Mouse (Mus musculus) liver, embryonic 15.5 days (tissue): ENCODE measurements around the gene Lysmd4. TPM values are rescaled to one million over a fixed set of nuclear protein-coding genes. Genes with fewer than 3 reads are reported as not detected.

Experiments
- ATAC-seq: fragments of 200-750 bp; cut with Nextera tagmentation; 2 replicates; pipeline ENCODE4 v1.8.0; 2017; ENCODE audit warnings: moderate number of reproducible peaks, mild to moderate bottlenecking, moderate library complexity; ENCODE audit not compliant: insufficient read depth
- H3K27ac ChIP-seq: fragments of 300-500 bp; sonication (generic); replicated peaks from 2 replicates; pipeline ENCODE4 v1.5.1; 2015; ENCODE audit warnings: mild to moderate bottlenecking, inconsistent platforms
- H3K27me3 ChIP-seq: fragments of 300-500 bp; sonication (generic); 2 replicates; pipeline ENCODE4 v1.6.1; 2015; ENCODE audit warnings: mild to moderate bottlenecking, inconsistent platforms
- H3K36me3 ChIP-seq: fragments of 300-500 bp; sonication (generic); replicated peaks from 2 replicates; pipeline ENCODE4 v1.6.1; 2015; ENCODE audit warnings: moderate library complexity, mild to moderate bottlenecking, inconsistent platforms
- H3K4me1 ChIP-seq: fragments of 300-500 bp; sonication (generic); replicated peaks from 2 replicates; pipeline ENCODE4 v1.6.1; 2015; ENCODE audit warnings: inconsistent platforms
- H3K4me2 ChIP-seq: fragments of 300-500 bp; sonication (generic); 2 replicates; pipeline ENCODE4 v1.6.1; 2015; ENCODE audit warnings: moderate library complexity, mild to moderate bottlenecking, inconsistent platforms
- H3K4me3 ChIP-seq: fragments of 300-500 bp; sonication (generic); replicated peaks from 2 replicates; pipeline ENCODE4 v1.5.1; 2015; ENCODE audit warnings: mild to moderate bottlenecking, inconsistent platforms
- H3K9ac ChIP-seq: fragments of 300-500 bp; sonication (generic); 2 replicates; pipeline ENCODE4 v1.6.1; 2015; ENCODE audit warnings: moderate library complexity, mild to moderate bottlenecking, inconsistent platforms
- H3K9me3 ChIP-seq: fragments of 300-500 bp; sonication (generic); replicated peaks from 2 replicates; pipeline ENCODE4 v1.6.1; 2016; ENCODE audit warnings: inconsistent platforms
- WGBS: fragments of 180-500 bp; shearing (Covaris S2); methylation state at CpG from one replicate; pipeline ENCODE4 v1.1.7; 2015; ENCODE audit warnings: mixed read lengths; ENCODE audit not compliant: insufficient replicate concordance; 5-methylcytosine and 5-hydroxymethylcytosine counted together
- polyA plus RNA-seq: library from polyadenylated mRNA; unstranded; fragments of >200 nt; fragmentation: Nextera tagmentation; extraction: Ambion mirVana; gene quantifications from 2 replicates; pipeline ENCODE4 v1.2.1, GENCODE M21; 2015

Gene Lysmd4
- polyA plus RNA-seq, 1 experiment from 2014 or later: 3.2 TPM

DNA sequence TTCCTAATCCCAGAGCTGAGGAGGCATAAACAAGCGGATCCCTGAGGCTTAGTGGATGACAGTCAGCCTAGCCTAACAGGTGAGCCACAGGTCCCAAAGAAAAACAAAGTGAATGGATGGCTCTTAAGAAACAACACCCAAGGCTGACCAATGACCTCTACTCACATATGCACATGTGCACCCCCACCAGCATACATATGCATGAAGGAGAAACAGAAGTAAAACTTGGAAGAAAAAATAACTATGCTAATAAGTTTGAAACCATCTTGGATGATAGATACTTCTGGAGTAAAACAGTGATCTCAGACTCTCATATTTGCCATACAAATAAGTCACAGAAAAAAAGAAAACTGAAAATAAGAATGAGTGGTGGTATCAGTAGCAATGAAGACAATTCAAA is 122.1 kb downstream of the Lysmd4 start:
- Histone ChIP-seq H3K9me3 (no peaks in the 10 kb centered on the region), H3K27me3 (no peaks in the 10 kb centered on the region), H3K36me3 (no peaks in the 10 kb centered on the region), H3K4me2 (no peak overlapping the region), H3K4me3 (no peak overlapping the region), H3K4me1 (0 out of 2 replicates have a peak, but pooled peaks cover 5% of the 10 kb centered on the region), H3K27ac (no peak overlapping the region), H3K9ac (no peak overlapping the region)
- 69% methylated on average over 1 of the region's 1 CpGs for WGBS
- no peak for ATAC-seq

DNA sequence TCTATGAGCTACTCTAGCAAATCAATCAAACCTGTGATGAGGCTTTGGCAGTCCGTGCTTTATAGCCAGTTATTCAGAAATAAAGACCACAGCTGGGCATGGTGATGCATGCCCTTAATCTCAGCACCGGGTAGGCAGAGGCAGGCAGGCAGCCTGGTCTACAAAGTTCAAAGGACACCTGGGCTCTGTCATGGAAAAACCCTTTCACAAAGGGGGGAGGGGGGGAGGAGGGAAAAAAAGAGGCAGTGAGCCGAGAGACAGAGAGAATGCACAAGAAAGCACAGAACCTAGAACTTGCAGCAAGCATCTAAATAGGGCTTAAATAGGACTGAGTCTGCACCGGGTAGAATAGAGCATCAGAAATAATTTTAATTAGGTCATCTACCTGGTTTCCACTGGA is 130.6 kb downstream of the Lysmd4 start:
- no peak for ATAC-seq
- no peak overlapping the region for H3K4me3 ChIP-seq

DNA sequence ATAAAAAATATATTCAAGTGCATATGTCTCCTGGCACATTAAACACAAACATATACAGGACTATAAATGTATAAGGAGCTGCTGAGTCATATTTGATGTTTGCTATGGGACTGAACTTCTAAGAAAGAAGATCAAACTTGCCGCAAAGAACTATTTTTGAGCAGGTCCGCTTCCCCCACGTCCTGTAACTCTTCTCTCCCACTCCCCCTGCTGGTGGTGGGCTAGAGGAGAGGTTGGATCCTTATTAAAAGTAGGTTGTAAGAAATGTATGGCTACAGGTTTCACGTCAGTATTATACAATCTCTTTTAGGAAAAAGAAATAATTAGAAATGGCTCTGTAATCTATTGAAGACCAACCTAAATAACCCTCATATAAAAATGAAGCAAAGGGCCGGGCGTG is 131.3 kb downstream of the Lysmd4 start:
- Histone ChIP-seq H3K27me3 (no peaks in the 10 kb centered on the region), H3K36me3 (no peaks in the 10 kb centered on the region), H3K9ac (no peak overlapping the region), H3K4me2 (no peak overlapping the region), H3K27ac (no peak overlapping the region), H3K9me3 (no peaks in the 10 kb centered on the region), H3K4me3 (no peak overlapping the region), H3K4me1 (peaks cover 5% of the 10 kb centered on the region; the same call in 1 of the 2 replicates)
- ATAC-seq: no peak
- WGBS: 63% methylated on average over 6 of the region's 6 CpGs

More for the DNA sequence above, 130.6 kb downstream of the Lysmd4 start:
- WGBS: 60% methylated on average over 4 of the region's 4 CpGs
- Histone ChIP-seq H3K4me1 (peaks cover 5% of the 10 kb centered on the region; the same call in 1 of the 2 replicates), H3K9ac (no peak overlapping the region), H3K4me2 (no peak overlapping the region), H3K27me3 (no peaks in the 10 kb centered on the region), H3K36me3 (no peaks in the 10 kb centered on the region), H3K9me3 (no peaks in the 10 kb centered on the region), H3K27ac (no peak overlapping the region)

DNA sequence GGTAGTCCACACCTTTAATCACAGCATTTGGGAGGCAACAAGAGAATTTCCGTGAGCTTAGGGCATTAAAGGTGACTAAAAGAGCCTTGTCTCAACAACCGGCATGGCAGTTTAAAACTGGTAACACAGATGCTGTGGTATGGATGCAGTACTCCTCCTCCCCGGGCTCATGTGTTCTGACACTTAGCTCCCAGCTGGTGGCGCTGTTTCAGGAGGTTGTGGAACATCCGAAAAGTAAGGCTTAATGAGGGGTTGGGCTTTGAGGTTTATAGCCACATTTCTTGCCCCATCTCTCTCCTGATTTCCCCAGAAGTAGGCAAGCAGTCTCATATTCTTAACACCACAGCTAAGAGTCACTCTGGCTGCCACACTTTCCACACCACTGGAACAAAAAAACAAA is 133.5 kb downstream of the Lysmd4 start:
- 75% methylated on average over 5 of the region's 5 CpGs for WGBS

More for the DNA sequence above, 133.5 kb downstream of the Lysmd4 start:
- no peak overlapping the region for H3K4me3 ChIP-seq
- H3K9me3 ChIP-seq: no peaks in the 10 kb centered on the region
- H3K4me1 ChIP-seq: peaks cover 5% of the 10 kb centered on the region; the same call in 1 of the 2 replicates
- H3K36me3 ChIP-seq: no peaks in the 10 kb centered on the region
- H3K4me2 ChIP-seq: no peak overlapping the region
- H3K9ac ChIP-seq: no peak overlapping the region
- no peak for ATAC-seq
- H3K27me3 ChIP-seq: no peaks in the 10 kb centered on the region
- H3K27ac ChIP-seq: no peak overlapping the region

Other genes starting within 250 kb of the Lysmd4 start
- gene Mef2a, start 150.3 kb downstream of the Lysmd4 start, polyA plus RNA-seq: 10.8 and 10.9 TPM in 2 replicates